Mouse (Mus musculus) urinary bladder, postnatal 10 days (tissue): Measurements from ENCODE around the gene Pitpnm1.

Experiments used
- DNase-seq: peaks from one replicate; pipeline ENCODE4 v3.0.0; 2022; ENCODE audit warnings: low spot score

Pitpnm1 gene

GRCm38 (mm10) chr19:4095802-4096201 is 4.0 kb upstream of the Pitpnm1 start:
- no peak for DNase-seq

GRCm38 (mm10) chr19:4096642-4097440 is 3.0 kb upstream of the Pitpnm1 start, which contains the start of gene Cdk2ap2:
Gene Cdk2ap2, plus strand, starts transcription at chr19:4097182.
- DNase-seq = peak; percentile 99

- DNase-seq = peak; percentile 51
Measured at GRCm38 (mm10) chr19:4097441-4097825, 2.4 kb upstream of the Pitpnm1 start.

GRCm38 (mm10) chr19:4098426-4098825 is 1.4 kb upstream of the Pitpnm1 start:
- no peak for DNase-seq

- peak; percentile 78 for DNase-seq
Measured at GRCm38 (mm10) chr19:4099056-4099455, 742 bp upstream of the Pitpnm1 start.

GRCm38 (mm10) chr19:4100718-4101261 is 992 bp downstream of the Pitpnm1 start:
- DNase-seq = no peak

GRCm38 (mm10) chr19:4101466-4101865 is 1.7 kb downstream of the Pitpnm1 start:
- DNase-seq = no peak

GRCm38 (mm10) chr19:4102049-4102448 is 2.3 kb downstream of the Pitpnm1 start:
- no peak for DNase-seq

GRCm38 (mm10) chr19:4102626-4103025 is 2.8 kb downstream of the Pitpnm1 start:
- no peak for DNase-seq

- no peak for DNase-seq
Measured at GRCm38 (mm10) chr19:4103294-4103693, 3.5 kb downstream of the Pitpnm1 start.

- no peak for DNase-seq
Measured at GRCm38 (mm10) chr19:4103792-4104191, 4.0 kb downstream of the Pitpnm1 start.

GRCm38 (mm10) chr19:4104675-4105194 is 4.9 kb downstream of the Pitpnm1 start:
- no peak for DNase-seq

GRCm38 (mm10) chr19:4106654-4107053 is 6.9 kb downstream of the Pitpnm1 start:
- no peak for DNase-seq

GRCm38 (mm10) chr19:4108535-4108934 is 8.7 kb downstream of the Pitpnm1 start:
- no peak for DNase-seq

- DNase-seq = no peak
Measured at GRCm38 (mm10) chr19:4112063-4112960, 12.5 kb downstream of the Pitpnm1 start.

GRCm38 (mm10) chr19:4113186-4113805 is 13.5 kb downstream of the Pitpnm1 start:
- DNase-seq = peak; percentile 50

- no peak for DNase-seq
Measured at GRCm38 (mm10) chr19:4113806-4114230, 14.0 kb downstream of the Pitpnm1 start.

- no peak for DNase-seq
Measured at GRCm38 (mm10) chr19:4114551-4114950, 14.8 kb downstream of the Pitpnm1 start.

GRCm38 (mm10) chr19:4115144-4115543 is 15.3 kb downstream of the Pitpnm1 start:
- DNase-seq = no peak

- DNase-seq = no peak
Measured at GRCm38 (mm10) chr19:4115816-4116215, 16.0 kb downstream of the Pitpnm1 start.

GRCm38 (mm10) chr19:4117006-4117405 is 17.2 kb downstream of the Pitpnm1 start:
- no peak for DNase-seq

- no peak for DNase-seq
Measured at GRCm38 (mm10) chr19:4118350-4118749, 18.6 kb downstream of the Pitpnm1 start.
